Mouse (Mus musculus) intestine, embryonic 16.5 days (tissue): Measurements from ENCODE around the gene Tmx4. TPM values are rescaled to one million over a fixed set of nuclear protein-coding genes. Genes with fewer than 3 reads are reported as not detected.

Source experiments
- polyA plus RNA-seq: library from polyadenylated mRNA; unstranded; fragments of >200 nt; fragmentation: Nextera tagmentation; extraction: Ambion mirVana; gene quantifications from 2 replicates; pipeline ENCODE4 v1.2.1, GENCODE M21; 2015

Gene Tmx4
- polyA plus RNA-seq, 1 experiment from 2014 or later = 9.7 TPM

Other genes starting within 250 kb of the Tmx4 start
- gene Hao1, start 89.8 kb downstream of the Tmx4 start, polyA plus RNA-seq = 0.11 TPM in 1 of 2 replicates, not detected in the other
- gene Plcb1, start 141.9 kb upstream of the Tmx4 start, polyA plus RNA-seq = 6.4 and 7.8 TPM in 2 replicates